Mouse (Mus musculus) c-Kit-positive CD71-negative TER-119-negative erythroid progenitor cells, embryonic 14.5 days (primary cell): ENCODE data around the gene Zdhhc5.
A peak's percentile ranks its signal among the peaks of the same experiment; 100 is the strongest.
"Not testable (repeated sequence)": the region's sequence is repeated elsewhere in the genome, so short reads cannot be mapped to it uniquely, and the experiment has no call there.

Experiments used
- DNase-seq: peaks from one replicate; pipeline ENCODE4 v3.0.0-alpha.2; 2013; ENCODE audit warnings: low read depth

Gene Zdhhc5

GRCm38 (mm10) chr2:84734919-84735318 lies 19.9 kb upstream of the Zdhhc5 start:
- DNase-seq: no peak

GRCm38 (mm10) chr2:84734351-84734864 lies 19.4 kb upstream of the Zdhhc5 start:
- no peak for DNase-seq

- DNase-seq: no peak
Measured at GRCm38 (mm10) chr2:84733579-84734300, 18.8 kb upstream of the Zdhhc5 start, which contains the start of gene Ypel4. Gene Ypel4 (plus strand): TSS chr2:84734058.

GRCm38 (mm10) chr2:84732394-84732793 lies 17.4 kb upstream of the Zdhhc5 start:
- no peak for DNase-seq

- DNase-seq: no peak
Measured at GRCm38 (mm10) chr2:84731206-84731605, 16.2 kb upstream of the Zdhhc5 start.

GRCm38 (mm10) chr2:84728191-84728590 lies 13.2 kb upstream of the Zdhhc5 start:
- DNase-seq: not testable (repeated sequence)

- peak; percentile 99 for DNase-seq
Measured at GRCm38 (mm10) chr2:84727172-84727858, 12.3 kb upstream of the Zdhhc5 start, which contains the start of gene Clp1. Gene Clp1 (minus strand): TSS chr2:84727350.

GRCm38 (mm10) chr2:84726716-84727115 lies 11.7 kb upstream of the Zdhhc5 start:
- no peak for DNase-seq

- no peak for DNase-seq
Measured at GRCm38 (mm10) chr2:84725770-84726169, 10.8 kb upstream of the Zdhhc5 start.

- DNase-seq: no peak
Measured at GRCm38 (mm10) chr2:84723856-84724255, 8.9 kb upstream of the Zdhhc5 start.

- no peak for DNase-seq
Measured at GRCm38 (mm10) chr2:84721182-84721581, 6.2 kb upstream of the Zdhhc5 start.

- DNase-seq: no peak
Measured at GRCm38 (mm10) chr2:84720718-84721117, 5.7 kb upstream of the Zdhhc5 start.

GRCm38 (mm10) chr2:84717357-84717756 lies 2.4 kb upstream of the Zdhhc5 start:
- no peak for DNase-seq

GRCm38 (mm10) chr2:84716423-84717355 lies 1.7 kb upstream of the Zdhhc5 start:
- DNase-seq: no peak

GRCm38 (mm10) chr2:84715562-84716361 lies 782 bp upstream of the Zdhhc5 start:
- peak; percentile 85 for DNase-seq

- no peak for DNase-seq
Measured at GRCm38 (mm10) chr2:84714422-84714810, 564 bp downstream of the Zdhhc5 start.

- no peak for DNase-seq
Measured at GRCm38 (mm10) chr2:84711898-84712297, 3.1 kb downstream of the Zdhhc5 start.

- no peak for DNase-seq
Measured at GRCm38 (mm10) chr2:84707523-84707922, 7.5 kb downstream of the Zdhhc5 start.

- DNase-seq: no peak
Measured at GRCm38 (mm10) chr2:84705295-84705694, 9.7 kb downstream of the Zdhhc5 start.

GRCm38 (mm10) chr2:84704329-84704728 lies 10.7 kb downstream of the Zdhhc5 start:
- DNase-seq: no peak

- DNase-seq: no peak
Measured at GRCm38 (mm10) chr2:84703497-84703896, 11.5 kb downstream of the Zdhhc5 start.
